Mouse (Mus musculus): ENCODE measurements around the gene Pwwp2b. TPM values are rescaled to one million over a fixed set of nuclear protein-coding genes. Genes with fewer than 3 reads are reported as not detected.
A peak's percentile ranks its signal among the peaks of the same experiment; 100 is the strongest.

Gene Pwwp2b
- polyA plus RNA-seq, 1 experiment from 2014 or later, result 4.2 TPM

DNA sequence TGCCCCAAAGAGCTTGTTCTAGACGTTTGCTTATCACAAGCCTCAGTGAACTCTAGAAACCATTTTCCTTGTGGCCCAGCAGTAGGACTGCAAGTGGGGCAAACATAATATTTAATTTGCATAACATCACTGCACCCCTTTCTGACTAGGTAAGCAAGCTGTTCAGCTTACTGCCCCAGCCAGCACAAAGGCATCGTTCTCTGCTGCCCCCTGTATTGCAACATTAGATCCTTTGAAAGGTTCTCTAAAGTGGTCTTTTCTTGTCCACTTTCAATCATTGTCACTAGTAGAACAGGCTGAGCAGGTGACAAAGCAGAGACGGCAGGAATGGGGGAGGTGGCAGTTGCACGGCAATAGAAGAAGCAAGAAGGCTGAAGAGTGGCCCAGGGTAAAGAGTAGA, 45.1 kb downstream of the Pwwp2b start:
- H3K9ac ChIP-seq (ENCODE audit: low read length), result no peak overlapping the region
- H3K9me3 ChIP-seq (ENCODE audit: control insufficient read depth, low read length), result no peaks in the 10 kb centered on the region
- WGBS, result 60% methylated on average over 4 of the region's 4 CpGs
- no peak overlapping the region for H3K27ac ChIP-seq (ENCODE audit: low read depth, low read length)
- no peaks in the 10 kb centered on the region for H3K27me3 ChIP-seq (ENCODE audit: control insufficient read depth, insufficient read depth, low read length)
- DNase-seq (ENCODE audit: low spot score) (no peak), ATAC-seq (replicated peaks; ENCODE audit: low FRiP score) (no peak)
- no peak overlapping the region for H3K4me3 ChIP-seq (ENCODE audit: low read depth, low read length)
- H3K4me2 ChIP-seq (ENCODE audit: low read depth, low read length, severe bottlenecking), result no peak overlapping the region
- no peaks in the 10 kb centered on the region for H3K36me3 ChIP-seq (ENCODE audit: control insufficient read depth, insufficient read depth, low read length)
- no peaks in the 10 kb centered on the region for H3K4me1 ChIP-seq (replicated peaks; ENCODE audit: control insufficient read depth, insufficient read depth, low read length)

DNA sequence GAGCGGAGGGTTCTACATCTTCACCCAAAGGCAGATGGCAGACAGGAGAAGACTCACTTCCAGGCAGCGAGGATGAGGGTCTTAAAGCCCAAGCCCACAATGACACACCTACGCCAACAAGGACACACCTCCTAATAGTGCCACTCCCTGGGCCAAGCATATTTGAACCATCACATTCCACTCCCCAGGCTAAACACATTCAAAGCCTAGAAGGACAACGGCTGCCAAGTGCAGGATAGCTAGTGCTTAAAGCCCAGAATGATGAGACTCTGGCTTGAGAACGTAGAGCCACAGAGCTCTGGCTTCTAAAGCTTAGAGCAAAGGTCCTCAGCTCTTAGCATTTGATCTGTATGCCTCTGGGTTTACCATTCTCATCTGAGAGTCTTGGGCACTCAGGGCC, 45.8 kb downstream of the Pwwp2b start:
- H3K9me3 ChIP-seq (ENCODE audit: control insufficient read depth, low read length), result no peaks in the 10 kb centered on the region
- no peaks in the 10 kb centered on the region for H3K27me3 ChIP-seq (ENCODE audit: control insufficient read depth, insufficient read depth, low read length)
- no peaks in the 10 kb centered on the region for H3K36me3 ChIP-seq (ENCODE audit: control insufficient read depth, insufficient read depth, low read length)
- no peak overlapping the region for H3K9ac ChIP-seq (ENCODE audit: low read length)
- H3K4me3 ChIP-seq (ENCODE audit: low read depth, low read length), result no peak overlapping the region
- no peak overlapping the region for H3K4me2 ChIP-seq (ENCODE audit: low read depth, low read length, severe bottlenecking)
- WGBS, result 93% methylated on average over 5 of the region's 5 CpGs
- DNase-seq (ENCODE audit: low spot score), result no peak
- no peak for ATAC-seq (replicated peaks; ENCODE audit: low FRiP score)
- H3K4me1 ChIP-seq (replicated peaks; ENCODE audit: control insufficient read depth, insufficient read depth, low read length), result 0 out of 2 replicates have a peak, but pooled peaks cover 1% of the 10 kb centered on the region
- H3K27ac ChIP-seq (ENCODE audit: low read depth, low read length), result no peak overlapping the region

DNA sequence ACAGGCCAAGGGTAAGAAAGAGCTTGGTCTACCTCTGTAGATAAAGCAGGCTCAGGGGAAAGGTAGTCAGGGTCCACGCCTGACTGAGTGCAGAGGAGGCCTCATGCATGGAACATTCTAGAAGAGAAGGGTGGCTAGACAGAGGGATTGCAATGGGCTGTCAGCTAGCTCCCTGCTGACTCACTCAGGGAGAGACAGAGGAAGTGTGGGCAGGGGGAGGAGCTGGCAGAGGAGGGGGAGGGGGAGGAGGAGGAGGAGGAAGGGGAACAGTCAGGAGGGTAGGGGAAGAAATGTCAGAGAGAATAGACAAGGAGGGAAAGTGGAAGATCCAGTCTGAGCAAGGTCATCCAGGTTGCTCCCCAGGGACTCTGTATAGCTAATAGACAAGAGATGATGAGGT, 47.4 kb downstream of the Pwwp2b start:
- H3K4me1 ChIP-seq (replicated peaks; ENCODE audit: control insufficient read depth, insufficient read depth, low read length), result 0 out of 2 replicates have a peak, but pooled peaks cover 3% of the 10 kb centered on the region
- ATAC-seq (replicated peaks; ENCODE audit: low FRiP score) (no peak), DNase-seq (ENCODE audit: low spot score) (no peak)
- no peaks in the 10 kb centered on the region for H3K36me3 ChIP-seq (ENCODE audit: control insufficient read depth, insufficient read depth, low read length)
- H3K27ac ChIP-seq (ENCODE audit: low read depth, low read length), result no peak overlapping the region
- no peaks in the 10 kb centered on the region for H3K27me3 ChIP-seq (ENCODE audit: control insufficient read depth, insufficient read depth, low read length)
- H3K9me3 ChIP-seq (ENCODE audit: control insufficient read depth, low read length), result no peaks in the 10 kb centered on the region
- no peak overlapping the region for H3K4me2 ChIP-seq (ENCODE audit: low read depth, low read length, severe bottlenecking)
- H3K4me3 ChIP-seq (ENCODE audit: low read depth, low read length), result no peak overlapping the region
- no peak overlapping the region for H3K9ac ChIP-seq (ENCODE audit: low read length)
- 76% methylated on average over 1 of the region's 1 CpGs for WGBS

DNA sequence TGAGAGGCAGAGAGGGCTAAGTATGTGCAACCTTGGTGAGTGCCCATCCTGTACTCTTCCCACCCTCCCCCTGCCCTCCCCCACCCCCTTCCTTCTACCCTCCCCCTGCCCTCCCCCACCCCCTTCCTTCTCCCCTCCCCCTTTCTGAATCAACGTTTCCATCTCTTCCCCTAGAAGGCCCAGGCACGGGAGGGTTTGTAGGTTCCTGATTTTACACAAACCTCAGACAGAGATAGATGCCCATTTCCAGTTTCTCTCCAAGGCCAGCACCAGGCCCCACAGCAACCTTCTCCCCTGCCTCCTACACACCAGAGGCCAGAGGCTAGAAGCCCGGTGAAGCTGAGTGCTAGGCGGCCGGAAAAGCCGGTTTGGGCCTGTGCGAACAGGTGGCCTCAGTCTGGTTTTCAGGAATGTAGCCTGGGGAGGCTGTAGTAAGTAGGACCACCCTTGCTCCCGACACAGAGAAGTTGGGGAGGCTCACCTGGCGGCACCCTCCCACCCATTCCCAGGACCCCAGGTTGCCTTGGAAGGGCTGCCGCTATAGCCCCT, 48.3 kb downstream of the Pwwp2b start:
- H3K9ac ChIP-seq (ENCODE audit: low read length), result no peak overlapping the region
- H3K27ac ChIP-seq (ENCODE audit: low read depth, low read length), result no peak overlapping the region
- H3K36me3 ChIP-seq (ENCODE audit: control insufficient read depth, insufficient read depth, low read length), result no peaks in the 10 kb centered on the region
- no peaks in the 10 kb centered on the region for H3K9me3 ChIP-seq (ENCODE audit: control insufficient read depth, low read length)
- WGBS, result 71% methylated on average over 10 of the region's 10 CpGs
- 0 out of 2 replicates have a peak, but pooled peaks cover 3% of the 10 kb centered on the region for H3K4me1 ChIP-seq (replicated peaks; ENCODE audit: control insufficient read depth, insufficient read depth, low read length)
- H3K4me3 ChIP-seq (ENCODE audit: low read depth, low read length), result no peak overlapping the region
- DNase-seq (ENCODE audit: low spot score) (no peak), ATAC-seq (replicated peaks; ENCODE audit: low FRiP score) (no peak)
- H3K27me3 ChIP-seq (ENCODE audit: control insufficient read depth, insufficient read depth, low read length), result no peaks in the 10 kb centered on the region
- H3K4me2 ChIP-seq (ENCODE audit: low read depth, low read length, severe bottlenecking), result no peak overlapping the region

DNA sequence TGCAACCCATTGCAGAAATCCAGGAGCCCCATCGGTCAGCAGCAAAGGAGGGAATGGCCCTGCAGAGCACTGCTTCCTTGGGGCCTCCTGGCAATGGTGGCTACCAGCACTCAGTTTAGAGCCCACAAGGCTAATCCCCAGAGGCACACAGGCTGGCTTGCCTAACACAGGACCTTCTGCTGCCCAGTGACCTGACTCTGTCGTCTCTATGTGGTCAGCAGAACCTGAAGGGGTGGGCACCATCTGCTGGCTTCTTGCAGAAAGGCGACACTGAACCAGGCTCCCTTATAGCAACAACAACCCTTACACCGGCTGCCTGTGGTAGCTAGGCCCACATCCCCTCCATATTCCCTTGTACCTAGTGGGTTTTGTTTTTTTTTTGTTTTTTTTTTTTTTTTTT, 50.2 kb downstream of the Pwwp2b start:
- Histone ChIP-seq H3K36me3 (ENCODE audit: control insufficient read depth, insufficient read depth, low read length) (no peaks in the 10 kb centered on the region), H3K27ac (ENCODE audit: low read depth, low read length) (no peak overlapping the region), H3K9me3 (ENCODE audit: control insufficient read depth, low read length) (no peaks in the 10 kb centered on the region), H3K27me3 (ENCODE audit: control insufficient read depth, insufficient read depth, low read length) (0 out of 2 replicates have a peak, but pooled peaks cover 2% of the 10 kb centered on the region), H3K4me2 (ENCODE audit: low read depth, low read length, severe bottlenecking) (no peak overlapping the region), H3K9ac (ENCODE audit: low read length) (no peak overlapping the region), H3K4me1 (replicated peaks; ENCODE audit: control insufficient read depth, insufficient read depth, low read length) (0 out of 2 replicates have a peak, but pooled peaks cover 3% of the 10 kb centered on the region), H3K4me3 (ENCODE audit: low read depth, low read length) (no peak overlapping the region)
- ATAC-seq (replicated peaks; ENCODE audit: low FRiP score) (no peak; the same call in 1 of the 2 replicates), DNase-seq (ENCODE audit: low spot score) (no peak)
- WGBS, result 49% methylated on average over 4 of the region's 4 CpGs

DNA sequence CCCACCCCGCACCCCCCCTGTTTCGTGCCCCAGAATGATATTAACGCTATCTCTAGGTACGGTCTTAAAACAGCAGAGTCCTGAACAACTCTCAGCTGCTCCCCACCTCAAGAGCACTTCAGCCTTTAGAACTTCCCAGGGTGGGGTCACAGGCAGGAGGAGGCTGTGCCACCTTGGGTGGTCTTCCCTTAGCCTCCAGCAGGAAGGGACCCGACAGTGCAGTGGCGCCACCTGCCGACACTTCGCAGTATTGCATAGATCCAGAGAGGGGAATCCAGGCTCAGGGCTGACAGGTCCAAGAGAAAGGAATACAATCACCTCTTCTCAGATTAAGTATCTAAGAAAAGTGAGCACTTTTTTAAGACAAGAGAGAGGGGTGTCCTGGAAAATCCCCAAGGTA, 51.1 kb downstream of the Pwwp2b start:
- no peak overlapping the region for H3K4me3 ChIP-seq (ENCODE audit: low read depth, low read length)
- ATAC-seq (replicated peaks; ENCODE audit: low FRiP score) (peak; percentile 57), DNase-seq (ENCODE audit: low spot score) (peak; percentile 93)
- no peak overlapping the region for H3K9ac ChIP-seq (ENCODE audit: low read length)
- 0 out of 2 replicates have a peak, but pooled peaks cover 2% of the 10 kb centered on the region for H3K27me3 ChIP-seq (ENCODE audit: control insufficient read depth, insufficient read depth, low read length)
- no peak overlapping the region for H3K27ac ChIP-seq (ENCODE audit: low read depth, low read length)
- no peaks in the 10 kb centered on the region for H3K9me3 ChIP-seq (ENCODE audit: control insufficient read depth, low read length)
- 19% methylated on average over 8 of the region's 8 CpGs for WGBS
- no peak overlapping the region for H3K4me2 ChIP-seq (ENCODE audit: low read depth, low read length, severe bottlenecking)
- H3K36me3 ChIP-seq (ENCODE audit: control insufficient read depth, insufficient read depth, low read length), result no peaks in the 10 kb centered on the region
- 0 out of 2 replicates have a peak, but pooled peaks cover 3% of the 10 kb centered on the region for H3K4me1 ChIP-seq (replicated peaks; ENCODE audit: control insufficient read depth, insufficient read depth, low read length)

DNA sequence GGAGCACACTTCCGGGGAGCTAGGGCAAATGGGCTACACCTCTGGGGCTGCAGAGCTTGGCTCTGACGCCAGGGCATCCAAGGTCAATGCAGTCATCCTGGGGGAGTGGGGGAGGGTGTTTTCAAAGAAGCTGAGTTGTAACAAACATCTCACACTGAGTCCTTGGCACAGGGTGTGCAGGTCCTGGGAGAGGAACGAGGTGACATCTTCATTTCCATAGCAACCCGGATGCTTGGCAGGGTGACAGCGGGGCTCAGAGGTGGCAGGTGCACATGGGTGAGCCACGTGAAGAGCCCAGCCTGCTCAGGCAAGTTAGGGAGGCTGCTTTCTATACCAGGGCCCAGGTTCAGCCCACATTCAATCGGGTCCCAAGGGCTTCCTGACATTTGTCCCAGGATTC, 52.1 kb downstream of the Pwwp2b start:
- 0 out of 2 replicates have a peak, but pooled peaks cover 3% of the 10 kb centered on the region for H3K4me1 ChIP-seq (replicated peaks; ENCODE audit: control insufficient read depth, insufficient read depth, low read length)
- H3K4me2 ChIP-seq (ENCODE audit: low read depth, low read length, severe bottlenecking), result no peak overlapping the region
- DNase-seq (ENCODE audit: low spot score) (no peak), ATAC-seq (replicated peaks; ENCODE audit: low FRiP score) (no peak)
- no peak overlapping the region for H3K27ac ChIP-seq (ENCODE audit: low read depth, low read length)
- H3K9me3 ChIP-seq (ENCODE audit: control insufficient read depth, low read length), result no peaks in the 10 kb centered on the region
- H3K4me3 ChIP-seq (ENCODE audit: low read depth, low read length), result no peak overlapping the region
- H3K9ac ChIP-seq (ENCODE audit: low read length), result no peak overlapping the region
- H3K36me3 ChIP-seq (ENCODE audit: control insufficient read depth, insufficient read depth, low read length), result no peaks in the 10 kb centered on the region
- 0 out of 2 replicates have a peak, but pooled peaks cover 2% of the 10 kb centered on the region for H3K27me3 ChIP-seq (ENCODE audit: control insufficient read depth, insufficient read depth, low read length)
- WGBS, result 59% methylated on average over 7 of the region's 7 CpGs

DNA sequence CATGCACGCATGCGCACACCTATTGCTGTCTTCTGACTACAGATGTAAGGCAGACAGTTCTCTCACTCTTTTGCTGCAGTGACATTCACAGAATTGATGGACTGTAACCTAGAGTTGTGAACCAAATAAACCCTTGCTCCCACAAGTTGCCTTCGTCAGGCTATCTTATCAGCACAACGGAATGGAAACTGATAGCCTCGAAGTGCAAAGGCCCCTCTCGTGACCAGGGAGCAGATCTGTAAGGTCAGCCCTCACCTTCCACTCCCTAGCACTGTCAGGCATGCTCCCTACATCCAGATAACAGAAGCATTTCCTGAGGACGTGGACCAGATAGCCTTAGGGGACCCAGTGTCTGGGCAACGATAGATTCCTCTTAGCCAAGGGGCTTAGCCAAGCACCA, 53.2 kb downstream of the Pwwp2b start:
- Histone ChIP-seq H3K4me1 (replicated peaks; ENCODE audit: control insufficient read depth, insufficient read depth, low read length) (0 out of 2 replicates have a peak, but pooled peaks cover 3% of the 10 kb centered on the region), H3K4me2 (ENCODE audit: low read depth, low read length, severe bottlenecking) (no peak overlapping the region), H3K4me3 (ENCODE audit: low read depth, low read length) (no peak overlapping the region), H3K27ac (ENCODE audit: low read depth, low read length) (no peak overlapping the region), H3K27me3 (ENCODE audit: control insufficient read depth, insufficient read depth, low read length) (0 out of 2 replicates have a peak, but pooled peaks cover 2% of the 10 kb centered on the region), H3K9ac (ENCODE audit: low read length) (no peak overlapping the region), H3K9me3 (ENCODE audit: control insufficient read depth, low read length) (no peaks in the 10 kb centered on the region), H3K36me3 (ENCODE audit: control insufficient read depth, insufficient read depth, low read length) (no peaks in the 10 kb centered on the region)
- no peak for DNase-seq (ENCODE audit: low spot score)
- no peak for ATAC-seq (replicated peaks; ENCODE audit: low FRiP score)
- 81% methylated on average over 8 of the region's 8 CpGs for WGBS

DNA sequence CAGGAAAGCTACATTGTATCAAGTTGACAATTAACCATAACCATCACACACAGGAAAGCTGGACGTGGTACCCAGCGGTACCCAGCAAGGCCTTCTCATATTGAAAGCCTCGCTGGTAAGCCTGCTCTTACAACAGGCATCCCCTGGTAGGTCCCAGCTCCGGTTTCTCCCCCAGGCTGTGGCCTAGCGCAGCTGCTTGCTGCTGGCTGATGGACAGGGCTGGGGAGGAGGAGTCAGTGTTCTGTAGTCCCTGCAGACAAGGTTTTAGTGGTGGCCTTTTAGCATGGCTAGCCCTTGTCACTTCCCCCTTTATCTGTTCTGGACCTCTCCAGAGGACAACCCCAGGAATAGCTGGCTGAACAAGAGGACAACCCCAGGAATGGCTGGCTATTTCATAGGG, 54.0 kb downstream of the Pwwp2b start:
- 49% methylated on average over 5 of the region's 5 CpGs for WGBS
- DNase-seq (ENCODE audit: low spot score) (no peak), ATAC-seq (replicated peaks; ENCODE audit: low FRiP score) (no peak)
- no peaks in the 10 kb centered on the region for H3K9me3 ChIP-seq (ENCODE audit: control insufficient read depth, low read length)
- H3K4me3 ChIP-seq (ENCODE audit: low read depth, low read length), result no peak overlapping the region
- 0 out of 2 replicates have a peak, but pooled peaks cover 2% of the 10 kb centered on the region for H3K27me3 ChIP-seq (ENCODE audit: control insufficient read depth, insufficient read depth, low read length)
- no peak overlapping the region for H3K9ac ChIP-seq (ENCODE audit: low read length)
- 0 out of 2 replicates have a peak, but pooled peaks cover 3% of the 10 kb centered on the region for H3K4me1 ChIP-seq (replicated peaks; ENCODE audit: control insufficient read depth, insufficient read depth, low read length)
- H3K27ac ChIP-seq (ENCODE audit: low read depth, low read length), result no peak overlapping the region
- no peaks in the 10 kb centered on the region for H3K36me3 ChIP-seq (ENCODE audit: control insufficient read depth, insufficient read depth, low read length)
- H3K4me2 ChIP-seq (ENCODE audit: low read depth, low read length, severe bottlenecking), result no peak overlapping the region

All from forebrain, embryonic 11.5 days (tissue).